Mouse (Mus musculus) liver, embryonic 11.5 days (tissue): ENCODE results near the gene Awat1. TPM values are rescaled to one million over a fixed set of nuclear protein-coding genes. Genes with fewer than 3 reads are reported as not detected.
A peak's percentile ranks its signal among the peaks of the same experiment; 100 is the strongest.

Experiments
- ATAC-seq: fragments of 200-750 bp; cut with Nextera tagmentation; replicated peaks from 2 replicates; pipeline ENCODE4 v1.8.0; 2017; ENCODE audit warnings: moderate number of reproducible peaks, mild to moderate bottlenecking, moderate TSS enrichment, moderate library complexity; ENCODE audit not compliant: low FRiP score
- DNase-seq: peaks from one replicate; pipeline ENCODE4 v3.0.0-alpha.2; 2017; ENCODE audit warnings: low spot score
- H3K27ac ChIP-seq: fragments of 300-500 bp; sonication (generic); 2 replicates; pipeline ENCODE4 v1.5.1; 2014; ENCODE audit warnings: mild to moderate bottlenecking, low read depth, low read length, control low read depth
- H3K27me3 ChIP-seq: fragments of 300-500 bp; sonication (generic); replicated peaks from 2 replicates; pipeline ENCODE4 v1.6.1; 2014; ENCODE audit warnings: low read length, mixed read lengths; ENCODE audit not compliant: control insufficient read depth, insufficient read depth
- H3K36me3 ChIP-seq: fragments of 300-500 bp; sonication (generic); 2 replicates; pipeline ENCODE4 v1.6.1; 2014; ENCODE audit warnings: mild to moderate bottlenecking, low read length, moderate library complexity, mixed read lengths; ENCODE audit not compliant: control insufficient read depth, insufficient read depth
- H3K4me1 ChIP-seq: fragments of 300-500 bp; sonication (generic); replicated peaks from 2 replicates; pipeline ENCODE4 v1.6.1; 2014; ENCODE audit warnings: low read length, mixed read lengths; ENCODE audit not compliant: control insufficient read depth, insufficient read depth
- H3K4me2 ChIP-seq: fragments of 300-500 bp; sonication (generic); 2 replicates; pipeline ENCODE4 v1.6.1; 2014; ENCODE audit warnings: mild to moderate bottlenecking, control low read depth, moderate library complexity
- H3K4me3 ChIP-seq: fragments of 300-500 bp; sonication (generic); 2 replicates; pipeline ENCODE4 v1.5.1; 2014; ENCODE audit warnings: low read depth, low read length, control low read depth
- H3K9ac ChIP-seq: fragments of 300-500 bp; sonication (generic); 2 replicates; pipeline ENCODE4 v1.6.1; 2014; ENCODE audit warnings: low read depth, low read length, control low read depth
- H3K9me3 ChIP-seq: fragments of 300-500 bp; sonication (generic); 2 replicates; pipeline ENCODE4 v1.6.1; 2016; ENCODE audit warnings: low read length, inconsistent platforms, mixed read lengths; ENCODE audit not compliant: control insufficient read depth
- WGBS: fragments of 180-500 bp; shearing (Covaris S2); extraction: QIAGEN DNeasy Blood & Tissue Kit; methylation state at CpG from one replicate; pipeline ENCODE4 v1.1.7; 2014; 5-methylcytosine and 5-hydroxymethylcytosine counted together
- polyA plus RNA-seq: library from polyadenylated mRNA; unstranded; fragments of >200 nt; fragmentation: Nextera tagmentation; extraction: Ambion mirVana; gene quantifications from 2 replicates; pipeline ENCODE4 v1.2.1, GENCODE M21; 2014

Gene Awat1
- polyA plus RNA-seq, 1 experiment from 2014 or later = not detected

DNA sequence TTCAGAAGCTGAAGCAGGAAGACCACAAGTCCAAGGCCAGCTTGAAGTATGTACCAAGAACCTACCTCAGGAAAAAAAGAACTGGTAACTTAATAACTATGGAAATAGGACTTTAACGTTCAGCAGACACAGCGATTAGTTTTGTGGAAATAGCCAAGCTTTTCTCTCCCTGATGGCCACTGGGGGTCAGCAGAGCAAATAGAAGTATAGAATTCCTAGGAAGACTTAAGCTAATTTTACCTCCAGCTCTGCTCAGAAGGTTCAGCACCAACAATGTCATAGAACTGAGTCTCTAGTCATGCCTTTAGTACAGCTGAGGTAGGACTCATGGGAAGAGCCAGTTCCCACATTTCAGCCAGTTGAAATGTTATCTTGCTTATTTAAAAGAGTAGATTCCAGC, 49.3 kb downstream of the Awat1 start:
- DNase-seq (no peak), ATAC-seq (no peak)
- H3K4me2 ChIP-seq = no peak overlapping the region
- no peak overlapping the region for H3K4me3 ChIP-seq
- H3K36me3 ChIP-seq = no peaks in the 10 kb centered on the region
- H3K27me3 ChIP-seq = peaks cover 10% of the 10 kb centered on the region
- no peaks in the 10 kb centered on the region for H3K9me3 ChIP-seq
- H3K9ac ChIP-seq = no peak overlapping the region
- 68% methylated on average over 2 of the region's 2 CpGs for WGBS
- H3K27ac ChIP-seq = no peak overlapping the region
- H3K4me1 ChIP-seq = no peaks in the 10 kb centered on the region

DNA sequence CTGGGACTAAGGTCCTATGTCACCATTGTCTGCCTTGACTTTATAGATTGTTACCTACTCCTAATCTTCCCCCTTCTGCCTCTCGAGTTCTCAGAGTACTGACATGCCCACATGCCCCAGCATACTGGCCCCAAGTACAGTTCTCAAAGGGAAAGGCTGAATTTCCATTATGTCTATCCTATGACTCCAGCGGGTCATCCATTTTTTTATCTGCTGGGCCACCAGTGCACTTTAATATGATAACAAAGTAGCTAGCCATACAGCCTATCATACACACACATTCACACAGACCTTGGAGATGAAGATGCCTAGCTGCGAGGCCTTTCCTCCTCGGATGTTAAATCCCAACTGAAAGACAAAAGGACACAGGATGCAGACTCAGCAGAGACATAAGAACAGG, 52.2 kb downstream of the Awat1 start:
- peak overlapping the region; percentile 72 for H3K4me2 ChIP-seq
- WGBS = 71% methylated on average over 4 of the region's 4 CpGs
- DNase-seq = no peak
- H3K4me3 ChIP-seq = no peak overlapping the region
- no peaks in the 10 kb centered on the region for H3K9me3 ChIP-seq
- ATAC-seq = peak; percentile 48
- H3K27ac ChIP-seq = no peak overlapping the region
- H3K9ac ChIP-seq = no peak overlapping the region
- no peaks in the 10 kb centered on the region for H3K36me3 ChIP-seq
- peaks cover 2% of the 10 kb centered on the region; the same call in 1 of the 2 replicates for H3K27me3 ChIP-seq
- H3K4me1 ChIP-seq = no peaks in the 10 kb centered on the region

GRCm38 (mm10) chrX:100625146-100625545, 53.1 kb downstream of the Awat1 start:
- Histone ChIP-seq H3K36me3 (no peaks in the 10 kb centered on the region), H3K4me2 (peak overlapping the region; percentile 72), H3K27ac (no peak overlapping the region), H3K4me1 (no peaks in the 10 kb centered on the region), H3K27me3 (peaks cover 2% of the 10 kb centered on the region; the same call in 1 of the 2 replicates), H3K9ac (peak overlapping the region; percentile 58), H3K9me3 (no peaks in the 10 kb centered on the region), H3K4me3 (peak overlapping the region; percentile 80)
- DNase-seq (no peak), ATAC-seq (no peak)
- WGBS = 27% methylated on average over 7 of the region's 7 CpGs

GRCm38 (mm10) chrX:100625546-100625801, 53.4 kb downstream of the Awat1 start, which contains the start of gene Kif4:
TSS of gene Kif4 (plus strand) at chrX:100625737.
- DNase-seq (no peak), ATAC-seq (no peak)
- peak within 1 kb of the TSS; percentile 80 for H3K4me3 ChIP-seq
- no peaks in the 10 kb centered on the region for H3K36me3 ChIP-seq
- WGBS = 15% methylated on average over 3 of the region's 3 CpGs
- no peaks in the 10 kb centered on the region for H3K9me3 ChIP-seq
- H3K27ac ChIP-seq = peak within 1 kb of the TSS; percentile 87
- H3K9ac ChIP-seq = peak within 1 kb of the TSS; percentile 86
- H3K4me2 ChIP-seq = peak within 1 kb of the TSS; percentile 72
- peaks cover 2% of the 10 kb centered on the region; the same call in 1 of the 2 replicates for H3K27me3 ChIP-seq
- H3K4me1 ChIP-seq = no peaks in the 10 kb centered on the region

- H3K4me3 ChIP-seq = peak within 1 kb of the TSS; percentile 80
- H3K27me3 ChIP-seq = peaks cover 2% of the 10 kb centered on the region; the same call in 1 of the 2 replicates
- DNase-seq (peak; percentile 77), ATAC-seq (peak; percentile 96)
- peak within 1 kb of the TSS; percentile 72 for H3K4me2 ChIP-seq
- peak within 1 kb of the TSS; percentile 86 for H3K9ac ChIP-seq
- no peaks in the 10 kb centered on the region for H3K4me1 ChIP-seq
- H3K27ac ChIP-seq = peak within 1 kb of the TSS; percentile 87
- WGBS = 21% methylated on average over 62 of the region's 62 CpGs
- H3K9me3 ChIP-seq = no peaks in the 10 kb centered on the region
- H3K36me3 ChIP-seq = no peaks in the 10 kb centered on the region
Observed at GRCm38 (mm10) chrX:100625802-100626793, 54.0 kb downstream of the Awat1 start, which contains the start of gene Pdzd11. TSS of gene Pdzd11 (minus strand) at chrX:100626568.

Other genes starting within 250 kb of the Awat1 start
- not detected in 2 replicates for gene Otud6a, start 143.2 kb upstream of the Awat1 start, polyA plus RNA-seq
- 0.44 and 0.77 TPM in 2 replicates for gene Awat2, start 129.5 kb upstream of the Awat1 start, polyA plus RNA-seq
- 39.9 and 40.5 TPM in 2 replicates for gene Igbp1, start 78.0 kb upstream of the Awat1 start, polyA plus RNA-seq
- not detected in 2 replicates for gene Dgat2l6, start 47.4 kb upstream of the Awat1 start, polyA plus RNA-seq
- gene P2ry4, start 22.6 kb downstream of the Awat1 start, polyA plus RNA-seq = 0.06 TPM in 1 of 2 replicates, not detected in the other
- gene Arr3, start 33.2 kb downstream of the Awat1 start, polyA plus RNA-seq = not detected in 2 replicates
- gene Kif4, start 53.5 kb downstream of the Awat1 start, polyA plus RNA-seq = 33.5 and 35.6 TPM in 2 replicates
- gene Pdzd11, start 54.3 kb downstream of the Awat1 start, polyA plus RNA-seq = 88.5 and 97.0 TPM in 2 replicates
- gene Gdpd2, start 157.6 kb downstream of the Awat1 start, polyA plus RNA-seq = 0.14 and 0.19 TPM in 2 replicates
- 2.7 and 3.0 TPM in 2 replicates for gene Dlg3, start 195.5 kb downstream of the Awat1 start, polyA plus RNA-seq